Mouse (Mus musculus): ENCODE measurements around the gene Klf9. TPM values are rescaled to one million over a fixed set of nuclear protein-coding genes. Genes with fewer than 3 reads are reported as not detected.

The Klf9 gene
- total RNA-seq, 2 experiments from 2014 or later, result 144 to 162 TPM

DNA sequence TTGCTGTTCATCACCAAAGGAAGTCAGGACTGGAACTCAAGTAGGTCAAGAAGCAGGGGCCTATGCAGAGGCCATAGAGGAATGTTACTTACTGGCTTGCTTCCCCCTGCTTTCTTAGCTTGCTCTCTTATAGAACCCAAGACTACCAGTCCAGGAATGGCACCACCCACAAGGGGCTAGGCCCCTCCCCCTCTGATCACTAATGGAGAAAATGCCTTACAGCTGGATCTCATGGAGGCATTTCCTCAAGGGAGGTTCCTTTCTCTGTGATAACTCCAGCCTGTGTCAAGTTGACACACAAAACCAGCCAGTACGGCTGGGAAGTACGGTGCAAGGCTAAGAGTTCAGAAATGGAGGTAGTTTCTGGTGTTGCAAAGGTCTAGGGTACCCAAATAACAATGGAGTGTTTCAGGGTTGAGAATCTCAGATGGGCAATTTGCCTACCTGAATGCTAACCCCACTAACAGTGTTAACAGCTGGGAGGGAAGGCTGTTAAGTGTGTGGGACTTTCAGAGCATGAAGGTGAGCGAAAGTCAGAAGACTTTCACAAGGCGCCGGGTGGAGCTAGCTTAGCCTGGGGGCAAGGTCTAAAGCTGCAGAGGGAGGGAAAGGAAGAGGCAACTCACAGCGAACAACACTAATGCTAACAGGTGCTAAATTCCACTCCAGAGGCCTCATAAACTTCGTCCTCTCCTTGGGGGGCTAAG lies 8.2 kb upstream of the Klf9 start:
- no peak for DNase-seq
- Histone ChIP-seq H3K4me3 (peak overlapping the region; percentile 78), H3K27ac (peak overlapping the region; percentile 100)
- intact Hi-C loops (cut with DNase I), result loop anchor here (5.0 kb wide), 1 partner anchor 126 kb away; no protein-coding TSS in a partner anchor
- no peak for TF ChIP-seq CTCF (IDR thresholded peaks at IDR 0.05)

DNA sequence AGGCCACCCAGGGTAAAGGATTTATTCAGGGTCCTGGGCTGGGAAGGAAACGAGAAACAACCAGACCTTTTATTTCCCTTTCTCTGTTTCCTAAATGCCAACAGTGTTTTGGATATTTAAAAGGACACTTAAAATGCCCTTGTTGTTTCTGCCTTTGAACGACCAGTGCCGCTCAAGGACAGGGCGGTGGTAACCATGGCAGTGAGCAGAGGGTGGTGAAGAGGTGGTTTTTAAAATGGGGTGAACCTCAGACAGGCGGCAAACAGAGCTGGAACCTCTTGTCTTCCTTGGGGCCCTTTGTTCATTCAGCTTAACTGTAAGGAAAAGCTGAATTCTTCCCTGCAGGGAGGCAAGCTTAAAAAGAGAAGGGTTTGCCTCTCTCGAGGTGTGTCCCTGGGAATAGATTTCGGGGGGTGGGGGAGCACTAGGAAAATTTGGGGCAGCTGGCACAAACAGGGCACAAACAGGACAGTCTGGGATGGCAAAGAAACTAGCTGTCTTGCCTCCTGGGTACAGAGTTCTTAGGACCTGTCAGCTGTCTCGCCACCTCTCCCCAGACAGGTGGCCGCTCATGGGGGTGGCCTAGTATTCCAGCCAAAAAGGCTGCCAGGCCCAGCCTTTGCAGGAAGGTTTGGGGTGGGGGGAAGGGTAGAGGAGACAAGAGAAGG lies 7.5 kb upstream of the Klf9 start:
- no peak for DNase-seq
- Histone ChIP-seq H3K4me3 (peak overlapping the region; percentile 78), H3K27ac (peak overlapping the region; percentile 100)
- no peak for TF ChIP-seq CTCF (IDR thresholded peaks at IDR 0.05)
- intact Hi-C loops (cut with DNase I), result loop anchor here (1.0 to 5.0 kb wide), 3 partner anchors 76 to 217 kb away; no protein-coding TSS in a partner anchor

DNA sequence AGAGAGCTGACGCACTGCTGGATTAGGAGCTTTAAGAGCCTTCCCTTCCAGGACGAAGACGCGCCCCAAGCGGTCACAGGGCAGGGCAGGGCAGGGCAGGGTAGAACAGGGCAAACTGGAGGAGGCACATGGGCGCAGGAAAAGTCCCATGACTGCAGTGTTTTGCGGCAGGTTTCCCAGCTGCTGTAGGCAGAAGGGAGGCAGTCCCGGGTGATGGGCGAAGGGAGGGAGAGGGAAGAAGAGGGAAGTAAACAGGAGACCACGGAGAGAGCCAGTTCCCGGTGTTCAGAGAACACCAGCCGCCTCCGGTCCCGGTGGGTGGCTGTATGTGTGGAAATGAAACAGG lies 7.0 kb upstream of the Klf9 start:
- Histone ChIP-seq H3K27ac (peak overlapping the region; percentile 100), H3K4me3 (peak overlapping the region; percentile 78)
- peak; percentile 51 for TF ChIP-seq CTCF (IDR thresholded peaks at IDR 0.05)
- intact Hi-C loops (cut with DNase I), result loop anchor here (1.0 to 5.0 kb wide), 3 partner anchors 77 to 217 kb away; no protein-coding TSS in a partner anchor
- DNase-seq, result peak; percentile 95

DNA sequence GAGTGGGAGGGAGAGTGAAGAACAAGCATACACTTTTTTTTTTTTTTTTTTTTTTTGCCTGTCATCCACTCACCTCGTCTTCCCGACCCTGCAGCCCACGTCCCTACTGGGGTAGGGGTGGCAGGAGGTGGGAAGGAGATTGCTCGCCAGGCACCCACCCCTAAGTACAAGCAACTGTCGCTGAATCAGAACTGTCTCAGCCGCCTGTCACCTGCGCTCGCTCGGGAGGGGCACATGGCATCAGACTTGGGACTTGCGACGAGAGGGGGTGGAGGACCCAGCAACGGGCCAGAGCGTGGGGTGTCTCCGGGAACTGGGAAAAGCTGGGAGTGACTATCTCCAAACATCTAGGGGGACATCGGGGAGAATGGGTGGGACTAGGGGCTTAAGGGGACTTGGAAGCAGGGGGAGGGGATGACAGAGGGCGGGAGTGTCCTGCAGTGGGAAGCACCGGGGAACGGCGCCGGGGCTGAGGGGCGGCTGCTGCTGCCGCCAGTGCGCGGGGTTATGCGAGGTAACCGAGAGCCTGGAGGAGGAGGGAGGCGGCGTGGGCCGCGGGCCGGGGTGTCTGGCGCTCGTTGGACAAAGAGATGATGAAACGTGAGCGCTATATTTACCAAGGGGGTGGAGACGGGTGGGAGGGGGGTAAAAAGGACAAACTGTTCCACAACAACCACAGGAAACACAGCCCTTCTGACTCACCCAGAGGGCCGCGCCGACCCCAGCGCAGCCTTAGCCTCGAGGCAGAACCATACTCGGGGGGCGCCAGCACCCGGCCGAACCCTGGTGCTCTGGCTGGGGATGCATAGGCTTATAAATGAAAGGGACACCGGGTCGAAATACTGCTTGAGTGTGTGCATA lies 6.4 kb upstream of the Klf9 start:
- TF ChIP-seq CTCF (IDR thresholded peaks at IDR 0.05), result no peak; the same call in 1 of the 2 replicates
- Histone ChIP-seq H3K4me3 (peak overlapping the region; percentile 78), H3K27ac (peak overlapping the region; percentile 100)
- intact Hi-C loops (cut with DNase I), result loop anchor here (1.0 to 5.0 kb wide), 3 partner anchors 77 to 218 kb away; no protein-coding TSS in a partner anchor
- peak; percentile 98 for DNase-seq

DNA sequence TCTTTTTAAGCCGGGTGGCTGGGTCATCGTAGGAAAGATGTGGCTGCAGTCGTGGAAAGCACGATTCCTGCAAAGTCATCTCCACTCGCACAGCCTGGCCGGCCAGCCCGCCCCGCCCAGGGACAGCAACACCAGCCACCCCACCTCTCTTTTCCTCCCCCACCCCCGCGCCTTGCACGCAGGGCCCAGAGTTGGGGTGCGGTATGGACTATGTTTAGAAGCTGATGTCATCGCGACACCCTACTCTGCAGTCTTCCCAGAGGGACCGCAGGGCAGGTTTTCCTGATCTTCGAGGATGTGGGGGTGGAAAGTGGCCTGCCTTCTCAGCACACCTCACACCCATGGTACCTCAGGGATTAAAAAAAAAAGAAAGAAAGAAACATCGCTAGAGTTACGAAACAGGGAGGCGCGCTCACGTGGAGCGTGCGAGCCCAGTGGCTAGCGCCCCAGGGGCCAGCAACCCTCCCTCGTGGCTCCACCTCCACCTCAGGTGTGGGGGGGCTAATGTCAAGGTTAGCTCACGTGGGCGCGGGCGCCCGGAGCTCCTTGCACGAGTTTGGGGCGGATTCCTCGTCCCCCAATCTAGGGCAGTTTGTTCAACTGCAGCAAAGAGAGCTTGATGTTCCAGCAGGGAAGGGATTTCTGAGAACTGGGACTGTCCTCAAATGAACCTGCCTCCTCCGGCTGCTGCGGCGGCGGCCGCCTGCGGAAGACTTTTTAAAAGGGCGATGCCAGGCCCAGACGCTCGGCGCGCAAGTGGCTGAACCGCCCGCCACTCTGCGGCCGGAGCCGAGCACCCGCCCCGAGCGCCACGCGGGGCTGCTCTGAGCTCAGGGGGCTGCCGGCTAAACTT lies 5.5 kb upstream of the Klf9 start:
- H3K27ac ChIP-seq, result peak overlapping the region; percentile 100
- DNase-seq, result peak; percentile 95
- intact Hi-C loops (cut with DNase I), result loop anchor here (2.0 kb wide), 1 partner anchor 219 kb away; no protein-coding TSS in a partner anchor
- peak overlapping the region; percentile 78 for H3K4me3 ChIP-seq
- TF ChIP-seq CTCF (IDR thresholded peaks at IDR 0.05), result no peak

DNA sequence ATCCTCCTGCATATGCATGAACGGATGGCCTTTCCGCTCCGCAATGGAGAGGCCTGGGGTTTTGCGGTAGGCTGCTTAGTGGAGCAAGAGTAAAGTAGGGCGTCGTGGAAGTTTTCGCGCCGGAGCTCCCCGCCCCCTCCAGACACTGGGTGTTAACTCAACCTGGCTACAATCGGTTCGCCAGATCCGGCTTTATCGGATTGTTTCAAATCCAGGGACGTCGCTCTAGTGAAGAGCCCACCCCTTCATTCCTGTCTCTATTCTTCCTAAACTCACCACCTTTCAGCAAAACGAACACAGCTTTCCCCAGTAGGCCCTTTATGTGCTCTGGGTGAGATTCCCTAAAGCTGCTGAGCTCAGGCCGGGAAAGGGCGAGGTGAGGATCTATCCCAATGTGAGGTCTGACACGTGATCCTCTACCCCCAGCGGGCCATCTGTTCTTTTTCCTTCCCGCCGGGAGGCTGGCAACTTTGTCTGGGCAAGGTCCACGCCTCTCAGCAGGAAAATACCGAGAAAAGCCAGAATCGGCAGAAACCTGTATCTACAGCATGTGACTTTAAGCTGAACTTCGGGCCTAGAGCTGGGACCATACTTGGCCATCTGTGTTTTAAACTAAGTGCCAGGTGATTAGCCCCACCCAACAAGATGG lies 4.7 kb upstream of the Klf9 start:
- peak; percentile 86 for DNase-seq
- Histone ChIP-seq H3K4me3 (peak overlapping the region; percentile 78), H3K27ac (peak overlapping the region; percentile 100)
- no peak for TF ChIP-seq CTCF (IDR thresholded peaks at IDR 0.05)
- intact Hi-C loops (cut with DNase I), result no loop called here

DNA sequence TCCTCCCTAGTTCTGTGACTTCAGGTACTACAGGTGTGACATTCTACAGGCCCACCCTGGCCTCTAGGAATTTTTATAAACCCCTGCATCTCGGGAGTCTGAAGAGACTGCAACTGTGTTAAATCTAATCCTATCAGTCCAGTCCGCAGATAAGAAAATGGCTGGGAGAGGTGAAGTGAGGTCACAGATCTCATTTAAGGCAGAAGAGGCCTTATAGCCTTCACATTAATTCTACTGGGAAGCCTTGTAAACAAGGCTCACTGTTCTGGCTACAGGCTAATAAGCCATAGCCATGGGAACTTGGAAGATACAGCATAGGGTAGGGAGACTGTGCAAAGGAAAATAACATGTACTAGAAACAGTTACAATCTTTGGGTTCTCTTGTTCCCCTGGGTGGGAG lies 3.7 kb upstream of the Klf9 start:
- TF ChIP-seq CTCF (IDR thresholded peaks at IDR 0.05), result no peak
- DNase-seq, result peak; percentile 12
- peak overlapping the region; percentile 100 for H3K27ac ChIP-seq
- intact Hi-C loops (cut with DNase I), result no loop called here
- peak overlapping the region; percentile 78 for H3K4me3 ChIP-seq

DNA sequence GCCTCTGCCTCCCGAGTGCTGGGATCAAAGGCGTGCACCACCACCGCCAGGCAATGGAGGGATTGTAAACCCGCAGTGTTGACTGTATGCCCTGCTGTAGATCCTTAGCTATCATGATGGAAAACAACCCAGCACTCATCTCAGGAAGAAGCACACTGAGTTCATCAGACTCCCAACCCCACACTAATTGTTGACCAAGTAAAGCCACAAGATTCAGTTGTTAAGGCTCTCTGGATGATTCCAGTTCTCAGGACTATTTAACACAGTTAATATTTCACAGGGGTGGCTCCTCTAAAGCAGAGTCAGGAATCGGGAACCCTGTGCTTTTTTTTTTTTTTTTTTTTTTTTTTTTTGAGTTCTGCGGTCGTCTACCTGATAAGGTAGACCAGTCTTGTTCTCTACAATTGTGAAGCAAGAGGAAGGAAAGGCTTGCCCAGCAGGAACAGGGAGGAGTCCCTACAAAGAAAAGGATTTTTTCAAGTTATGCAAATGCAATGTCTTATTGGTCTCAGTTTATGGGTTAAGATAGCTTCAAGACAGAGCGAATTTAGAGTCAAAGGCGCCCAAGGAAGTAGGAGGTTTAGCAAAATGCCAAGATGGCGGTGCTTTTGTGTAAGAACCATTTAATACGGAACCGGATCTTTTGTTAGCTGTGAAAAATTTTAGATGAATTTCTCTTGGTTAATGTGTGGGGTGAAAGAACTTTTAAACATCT lies 1.1 kb upstream of the Klf9 start:
- intact Hi-C loops (cut with DNase I), result loop anchor here (2.0 to 5.0 kb wide), 2 partner anchors 199 to 1868 kb away; partner anchors contain the start of gene Zfand5
- DNase-seq, result peak; percentile 21
- Histone ChIP-seq H3K4me3 (peak overlapping the region; percentile 91), H3K27ac (peak overlapping the region; percentile 100)
- TF ChIP-seq CTCF (IDR thresholded peaks at IDR 0.05), result no peak

DNA sequence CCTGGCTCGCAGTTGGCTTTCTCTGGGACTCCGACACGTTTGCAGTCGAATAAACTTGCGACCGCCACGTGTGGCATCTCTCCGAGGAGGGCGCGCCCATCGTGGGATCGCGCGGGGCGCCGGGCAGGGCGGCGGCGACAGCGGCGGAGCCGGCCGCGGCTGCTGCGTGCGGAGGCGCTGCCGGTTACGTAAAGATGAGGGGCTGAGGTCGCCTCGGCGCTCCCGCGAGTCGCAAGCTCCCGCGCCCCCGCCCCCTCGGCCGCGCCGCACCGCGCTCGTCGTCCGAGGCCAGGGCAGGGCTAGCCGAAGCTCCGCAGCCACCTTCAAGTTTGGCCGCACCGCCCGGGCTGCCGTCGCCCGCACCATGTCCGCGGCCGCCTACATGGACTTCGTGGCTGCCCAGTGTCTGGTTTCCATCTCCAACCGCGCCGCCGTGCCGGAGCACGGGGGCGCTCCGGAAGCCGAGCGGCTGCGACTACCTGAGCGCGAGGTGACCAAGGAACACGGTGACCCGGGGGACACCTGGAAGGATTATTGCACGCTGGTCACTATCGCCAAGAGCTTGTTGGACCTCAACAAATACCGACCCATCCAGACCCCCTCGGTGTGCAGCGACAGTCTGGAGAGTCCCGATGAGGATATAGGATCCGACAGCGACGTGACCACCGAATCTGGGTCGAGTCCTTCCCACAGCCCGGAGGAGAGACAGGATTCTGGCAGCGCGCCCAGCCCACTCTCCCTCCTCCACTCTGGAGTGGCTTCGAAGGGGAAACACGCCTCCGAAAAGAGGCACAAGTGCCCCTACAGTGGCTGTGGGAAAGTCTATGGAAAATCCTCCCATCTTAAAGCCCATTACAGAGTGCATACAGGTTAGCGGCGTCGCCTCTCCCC lies 610 bp downstream of the Klf9 start:
- H3K27ac ChIP-seq, result peak overlapping the region; percentile 100
- intact Hi-C loops (cut with DNase I), result loop anchor here (5.0 kb wide), 1 partner anchor 1869 kb away; the partner anchor contains the start of gene Zfand5
- no peak for TF ChIP-seq CTCF (IDR thresholded peaks at IDR 0.05)
- peak overlapping the region; percentile 91 for H3K4me3 ChIP-seq
- DNase-seq, result peak; percentile 93
